Mouse (Mus musculus) E14TG2a.4 (cell line): Measurements from ENCODE around the gene Lsamp.

Experiments
- H3K27me3 ChIP-seq: 2 replicates; pipeline ENCODE4 v1.6.1; 2014; ENCODE audit warnings: low read length, control low read depth; ENCODE audit not compliant: insufficient read depth
- H3K36me3 ChIP-seq: 2 replicates; pipeline ENCODE4 v1.6.1; 2014; ENCODE audit warnings: low read length, control low read depth; ENCODE audit not compliant: insufficient read depth
- H3K4me1 ChIP-seq: replicated peaks from 2 replicates; pipeline ENCODE4 v1.6.1; 2014; ENCODE audit warnings: low read depth, low read length, control low read depth
- H3K4me3 ChIP-seq: replicated peaks from 2 replicates; pipeline ENCODE4 v1.5.1; 2014; ENCODE audit warnings: mild to moderate bottlenecking, low read length
- H3K9me3 ChIP-seq: 2 replicates; pipeline ENCODE4 v1.6.1; 2014; ENCODE audit warnings: low read length, control low read depth
- CTCF ChIP-seq: conservative IDR thresholded peaks from 2 replicates; pipeline ENCODE4 v1.5.1; 2014; ENCODE audit warnings: low read length
- NANOG ChIP-seq: IDR thresholded peaks from 2 replicates; pipeline ENCODE4 v1.6.1; 2014; ENCODE audit warnings: borderline replicate concordance, low read length, mixed read lengths
- POU5F1 ChIP-seq: IDR thresholded peaks from 2 replicates; pipeline ENCODE4 v1.6.1; 2014; ENCODE audit warnings: low read length, borderline replicate concordance

Gene Lsamp

DNA sequence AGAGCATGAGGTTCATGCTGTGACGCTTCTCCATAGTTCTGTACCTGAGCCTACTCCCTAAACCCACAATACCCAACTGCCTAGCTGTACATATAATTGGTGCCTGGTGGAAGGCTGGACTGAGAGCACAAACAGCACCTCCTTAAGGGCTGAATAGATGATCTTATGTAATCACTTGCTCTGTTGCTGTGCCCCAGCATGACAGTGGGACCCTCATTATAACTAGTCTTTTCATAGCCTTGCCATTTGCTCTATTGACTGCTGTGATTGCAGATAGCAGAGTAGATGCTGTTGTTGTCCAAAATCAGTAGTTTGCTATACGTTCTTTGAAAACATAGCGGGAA, 1843.4 kb downstream of the Lsamp start:
- no peaks in the 10 kb centered on the region for H3K36me3 ChIP-seq
- TF ChIP-seq NANOG (no peak), POU5F1 (no peak), CTCF (no peak)
- H3K9me3 ChIP-seq, result no peaks in the 10 kb centered on the region
- H3K27me3 ChIP-seq, result no peaks in the 10 kb centered on the region
- H3K4me1 ChIP-seq, result no peaks in the 10 kb centered on the region
- no peak overlapping the region for H3K4me3 ChIP-seq

DNA sequence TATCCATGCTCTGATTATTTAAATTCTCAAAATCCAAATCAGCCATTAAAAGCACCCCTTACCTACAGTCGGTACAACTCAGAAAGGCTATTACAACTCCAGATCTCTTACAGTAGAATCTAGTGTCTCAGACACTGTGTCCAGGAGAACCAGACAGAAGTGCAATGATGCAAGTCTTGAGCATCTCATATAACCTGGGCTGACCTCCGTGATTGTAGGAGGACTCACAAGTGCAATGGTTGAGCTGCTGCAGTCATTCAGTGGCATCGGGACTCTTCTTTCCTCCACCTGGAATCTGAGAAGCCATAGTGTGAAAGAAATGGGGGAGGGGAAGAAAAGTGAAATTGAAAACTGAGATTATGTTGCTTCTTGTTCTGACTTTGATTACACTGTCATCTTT, 1850.5 kb downstream of the Lsamp start:
- H3K9me3 ChIP-seq, result no peaks in the 10 kb centered on the region
- TF ChIP-seq CTCF, result no peak
- TF ChIP-seq POU5F1, result no peak
- H3K27me3 ChIP-seq, result no peaks in the 10 kb centered on the region
- no peak overlapping the region for H3K4me3 ChIP-seq
- H3K4me1 ChIP-seq, result no peaks in the 10 kb centered on the region
- no peaks in the 10 kb centered on the region for H3K36me3 ChIP-seq

DNA sequence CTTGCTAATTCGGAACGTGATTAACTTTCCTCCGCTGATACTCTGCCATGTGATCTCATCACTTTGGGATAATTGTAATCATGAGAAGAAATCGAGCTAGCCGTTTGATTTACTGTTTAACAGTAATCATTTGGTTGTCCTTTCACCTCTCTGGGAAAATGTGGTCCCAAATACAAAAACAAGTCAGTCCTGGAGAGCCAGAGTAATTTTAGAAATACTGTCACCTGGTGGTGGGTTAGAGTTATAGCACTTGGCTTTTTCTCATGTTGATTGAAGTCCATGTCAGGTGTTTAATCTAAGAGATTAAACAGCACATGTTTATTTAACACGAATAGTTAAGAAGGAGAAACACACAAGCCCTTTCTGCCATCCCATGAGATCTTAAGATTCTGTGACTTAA, 1851.6 kb downstream of the Lsamp start:
- Histone ChIP-seq H3K27me3 (no peaks in the 10 kb centered on the region), H3K9me3 (no peaks in the 10 kb centered on the region), H3K36me3 (no peaks in the 10 kb centered on the region), H3K4me1 (no peaks in the 10 kb centered on the region), H3K4me3 (no peak overlapping the region)
- peak; percentile 100 for TF ChIP-seq CTCF
- no peak for TF ChIP-seq NANOG

DNA sequence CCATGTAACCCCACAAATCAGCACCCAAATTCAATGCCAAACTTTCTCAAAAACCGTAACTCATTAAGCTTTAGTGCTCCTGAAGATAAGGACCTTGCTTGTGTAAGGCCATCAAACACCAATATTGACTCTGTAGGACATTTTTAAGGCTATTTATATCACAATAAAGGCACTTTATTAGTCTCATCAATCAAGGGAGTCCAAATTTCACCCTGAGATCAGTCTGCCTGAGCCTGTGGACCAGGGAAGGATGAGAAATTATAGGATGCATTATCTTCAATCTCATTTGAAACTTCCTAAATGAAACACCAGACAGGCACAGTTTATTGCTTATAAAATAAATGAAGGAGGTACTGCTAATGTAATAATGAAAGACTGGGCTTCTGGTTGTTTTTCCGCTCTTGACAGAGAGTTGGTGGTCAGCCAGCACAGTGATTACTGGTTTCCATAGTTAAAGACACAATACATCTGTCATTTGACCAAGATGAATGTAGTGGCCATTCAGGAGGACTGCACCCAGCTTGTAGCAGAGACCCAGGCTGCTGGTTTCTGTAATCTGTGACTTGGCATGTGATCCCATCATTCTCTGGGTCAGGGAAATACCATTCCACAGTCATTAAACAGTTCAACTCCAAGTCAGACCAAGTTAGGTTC, 1855.7 kb downstream of the Lsamp start:
- H3K27me3 ChIP-seq, result no peaks in the 10 kb centered on the region
- no peaks in the 10 kb centered on the region for H3K4me1 ChIP-seq
- H3K36me3 ChIP-seq, result no peaks in the 10 kb centered on the region
- no peak for TF ChIP-seq NANOG
- no peak for TF ChIP-seq POU5F1
- no peak for TF ChIP-seq CTCF
- no peaks in the 10 kb centered on the region for H3K9me3 ChIP-seq
- H3K4me3 ChIP-seq, result no peak overlapping the region

DNA sequence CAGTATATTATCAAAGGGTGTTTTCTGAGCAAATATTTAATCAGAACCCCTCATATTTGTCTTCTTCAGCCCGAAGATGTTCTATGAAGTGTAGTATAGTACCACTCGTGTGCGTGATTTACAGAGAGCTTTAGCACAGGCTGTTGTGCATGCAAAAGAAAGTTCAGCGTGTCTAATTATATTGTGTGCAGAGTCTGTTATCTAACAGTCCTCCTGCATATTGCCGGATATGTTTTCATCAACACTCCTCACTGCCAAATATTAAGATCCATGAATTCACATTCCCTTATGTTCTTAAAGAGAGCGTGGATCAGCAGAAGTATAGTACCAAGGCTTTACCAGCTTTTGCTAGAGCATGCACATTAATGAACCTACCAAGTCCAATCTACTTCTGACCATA, 1862.7 kb downstream of the Lsamp start:
- TF ChIP-seq NANOG (no peak), CTCF (no peak), POU5F1 (no peak)
- no peak overlapping the region for H3K4me3 ChIP-seq
- no peaks in the 10 kb centered on the region for H3K4me1 ChIP-seq
- no peaks in the 10 kb centered on the region for H3K27me3 ChIP-seq
- peaks cover 7% of the 10 kb centered on the region for H3K9me3 ChIP-seq
- no peaks in the 10 kb centered on the region for H3K36me3 ChIP-seq

DNA sequence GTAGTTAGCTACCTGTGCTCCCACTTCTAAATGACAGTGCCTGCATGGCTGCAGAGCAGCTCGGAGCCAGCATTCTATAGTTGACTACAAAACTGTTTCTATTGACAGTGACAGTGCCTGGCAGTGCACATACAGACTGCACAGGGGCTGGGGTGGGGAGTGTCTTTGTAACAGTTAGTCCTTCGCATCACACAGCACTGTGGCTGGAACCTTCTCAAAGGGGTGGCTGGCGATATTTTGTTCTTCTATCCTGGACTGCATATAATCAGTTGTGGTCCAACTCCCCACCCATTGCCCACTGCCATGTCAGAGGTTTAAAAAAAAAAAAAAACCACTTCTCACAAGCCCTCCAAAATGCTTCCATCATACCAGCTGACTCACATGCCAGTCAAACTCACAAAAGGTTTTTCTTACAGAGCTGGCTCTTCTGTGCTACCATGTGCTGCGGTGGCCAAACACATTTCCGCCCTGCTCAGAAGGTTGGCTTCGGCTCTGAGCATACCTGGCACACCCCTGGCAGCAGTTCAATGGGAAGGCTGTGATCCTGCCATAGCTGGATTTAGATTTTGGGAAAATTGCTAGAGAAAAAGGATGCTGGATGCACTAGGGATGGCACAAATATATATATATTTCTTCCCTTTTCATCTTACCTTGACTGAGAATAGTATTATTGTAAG, 1887.9 kb downstream of the Lsamp start:
- Histone ChIP-seq H3K4me1 (no peaks in the 10 kb centered on the region), H3K4me3 (no peak overlapping the region), H3K9me3 (no peaks in the 10 kb centered on the region), H3K36me3 (no peaks in the 10 kb centered on the region), H3K27me3 (no peaks in the 10 kb centered on the region)
- TF ChIP-seq NANOG, result no peak
- TF ChIP-seq POU5F1, result no peak
- no peak for TF ChIP-seq CTCF

DNA sequence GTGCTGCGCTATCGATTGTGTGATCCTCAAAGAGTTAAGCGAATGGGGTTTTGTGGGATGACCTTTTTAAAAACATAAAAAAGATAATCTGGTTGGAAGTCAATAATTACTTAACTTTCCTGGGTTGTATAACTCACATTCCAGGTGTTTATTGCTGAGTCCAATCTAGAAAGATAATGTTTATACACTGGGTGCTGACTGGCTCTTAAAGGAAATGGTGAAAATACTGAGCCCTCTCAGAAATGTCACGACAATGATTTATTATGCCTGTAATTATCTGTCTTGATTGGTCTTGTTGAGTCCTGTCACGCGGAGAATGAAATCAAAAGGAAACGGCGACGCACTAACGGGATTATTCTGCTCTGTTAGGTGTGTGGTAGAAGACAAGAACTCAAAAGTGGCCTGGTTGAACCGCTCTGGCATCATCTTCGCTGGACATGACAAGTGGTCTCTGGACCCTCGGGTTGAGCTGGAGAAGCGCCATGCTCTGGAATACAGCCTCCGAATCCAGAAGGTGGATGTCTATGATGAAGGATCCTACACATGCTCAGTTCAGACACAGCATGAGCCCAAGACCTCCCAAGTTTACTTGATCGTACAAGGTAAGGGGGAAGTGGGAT, 1904.5 kb downstream of the Lsamp start:
- TF ChIP-seq NANOG (no peak), POU5F1 (no peak), CTCF (no peak)
- H3K4me1 ChIP-seq, result no peaks in the 10 kb centered on the region
- no peak overlapping the region for H3K4me3 ChIP-seq
- H3K36me3 ChIP-seq, result no peaks in the 10 kb centered on the region
- no peaks in the 10 kb centered on the region for H3K9me3 ChIP-seq
- no peaks in the 10 kb centered on the region for H3K27me3 ChIP-seq

DNA sequence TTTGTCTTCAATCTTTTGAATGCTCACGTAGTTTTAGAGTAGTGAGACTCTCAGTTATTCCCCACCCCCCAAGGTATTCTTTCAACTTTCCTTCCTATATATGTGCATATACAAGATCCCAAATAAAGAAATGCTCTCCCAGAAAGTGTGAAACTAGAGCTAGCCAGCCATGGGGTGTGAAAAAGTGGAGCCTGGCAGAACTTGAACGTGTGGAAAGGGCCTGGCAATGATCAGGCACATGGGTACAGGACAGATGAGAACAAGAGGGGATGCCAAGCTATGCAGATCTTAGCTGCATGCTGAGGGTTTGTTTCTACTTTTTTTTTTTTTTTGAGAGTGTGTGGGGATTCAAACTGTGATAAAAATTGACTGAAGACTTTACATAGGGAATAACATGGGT, 1916.6 kb downstream of the Lsamp start:
- Histone ChIP-seq H3K9me3 (no peaks in the 10 kb centered on the region), H3K27me3 (no peaks in the 10 kb centered on the region), H3K4me1 (no peaks in the 10 kb centered on the region), H3K4me3 (no peak overlapping the region), H3K36me3 (no peaks in the 10 kb centered on the region)
- TF ChIP-seq CTCF (no peak), NANOG (no peak), POU5F1 (no peak)

DNA sequence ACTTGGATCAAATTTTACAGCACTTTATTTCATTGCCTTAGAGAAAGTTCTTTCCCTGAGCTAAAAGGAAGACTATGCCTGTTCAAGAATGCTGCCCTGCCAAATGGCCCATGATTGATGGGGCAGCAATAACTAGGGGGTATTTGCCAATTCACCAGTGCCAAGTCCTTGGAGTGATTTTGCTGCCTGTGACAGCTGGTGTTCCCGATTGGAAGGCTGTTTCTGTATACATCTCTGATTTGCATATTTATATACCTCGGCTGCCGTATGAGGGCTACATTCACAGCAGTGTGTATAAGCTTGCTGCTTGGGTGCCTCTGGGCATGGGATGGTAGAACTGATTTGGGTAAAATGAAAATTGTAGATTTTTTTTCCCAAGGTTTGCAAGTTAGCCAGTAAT, 1919.5 kb downstream of the Lsamp start:
- Histone ChIP-seq H3K36me3 (no peaks in the 10 kb centered on the region), H3K4me1 (no peaks in the 10 kb centered on the region), H3K27me3 (no peaks in the 10 kb centered on the region), H3K4me3 (no peak overlapping the region), H3K9me3 (no peaks in the 10 kb centered on the region)
- no peak for TF ChIP-seq CTCF
- TF ChIP-seq POU5F1, result no peak
- no peak for TF ChIP-seq NANOG
